Mouse (Mus musculus) layer of hippocampus, adult 2 months (tissue): ENCODE results near the gene Ptpn1. TPM values are rescaled to one million over a fixed set of nuclear protein-coding genes. Genes with fewer than 3 reads are reported as not detected.
A peak's percentile ranks its signal among the peaks of the same experiment; 100 is the strongest.

Experiments used
- DNase-seq, 2 experiments: peaks; one replicate each; pipeline ENCODE4 v3.0.0; 2022; ENCODE audit warnings: low spot score in 2 of 2
- H3K27ac ChIP-seq: fragments of 200-600 bp; 2 replicates; pipeline ENCODE4 v1.8.1; 2022
- H3K4me3 ChIP-seq: fragments of 200-600 bp; 2 replicates; pipeline ENCODE4 v1.8.1; 2022; ENCODE audit warnings: mild to moderate bottlenecking
- CTCF ChIP-seq: fragments of 200-600 bp; conservative IDR thresholded peaks from 2 replicates; pipeline ENCODE4 v1.8.1; 2022; ENCODE audit warnings: antibody characterized with exemption, mild to moderate bottlenecking, moderate library complexity
- total RNA-seq, 2 experiments: library from RNA; stranded (reverse); gene quantifications; 2 replicates each; pipeline ENCODE4 v1.2.3; 2021

Ptpn1 gene
- total RNA-seq, 2 experiments from 2014 or later: 56.3 to 64.4 TPM

- no peak for TF ChIP-seq CTCF
- Histone ChIP-seq H3K4me3 (peak overlapping the region; percentile 26; the same call in 1 of the 2 replicates), H3K27ac (peak overlapping the region; percentile 78)
- peak; percentile 54 to 60 for DNase-seq
These were observed 10.5 kb downstream of the Ptpn1 start for GRCm38 (mm10) chr2:167942199-167942925.

DNA sequence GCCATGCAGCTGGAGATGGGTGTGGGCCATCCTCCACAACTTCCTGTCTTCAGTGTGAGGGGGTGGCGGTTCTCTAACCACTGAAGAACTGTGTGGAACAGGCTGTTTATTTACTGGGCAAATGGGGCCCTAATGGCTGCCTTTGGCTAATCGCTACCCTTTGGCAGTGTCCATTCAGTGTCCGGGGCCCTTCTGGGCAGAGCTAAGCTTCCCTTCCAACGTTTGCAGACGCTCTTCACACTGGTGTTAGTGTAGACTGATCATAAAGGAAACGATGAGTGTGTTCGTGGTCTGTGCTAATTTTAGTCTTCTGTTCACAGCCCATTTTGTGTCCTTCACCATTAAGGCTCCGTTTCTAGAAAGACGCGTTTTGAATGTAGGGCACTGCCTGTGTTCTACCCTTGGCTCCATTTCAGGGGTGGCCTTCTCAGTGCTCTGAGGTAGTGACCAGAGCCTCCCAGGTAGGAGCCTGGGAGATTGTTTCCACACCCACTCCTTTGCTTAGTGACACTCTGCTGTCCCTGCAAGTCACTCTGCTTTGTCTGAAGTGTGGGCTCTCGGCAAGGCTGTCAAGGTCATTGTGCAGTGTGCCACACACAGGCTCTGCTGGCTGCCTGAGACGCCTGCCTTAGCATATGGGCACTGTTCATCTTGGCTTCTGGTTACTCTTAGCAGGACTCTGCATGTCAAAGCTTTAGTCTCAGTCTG is 11.2 kb downstream of the Ptpn1 start:
- DNase-seq: no peak
- TF ChIP-seq CTCF: no peak
- H3K4me3 ChIP-seq: peak overlapping the region; percentile 26; the same call in 1 of the 2 replicates
- H3K27ac ChIP-seq: peak overlapping the region; percentile 78

GRCm38 (mm10) chr2:167944193-167944592 is 12.3 kb downstream of the Ptpn1 start:
- TF ChIP-seq CTCF: no peak
- H3K4me3 ChIP-seq: no peak overlapping the region
- no peak for DNase-seq
- H3K27ac ChIP-seq: no peak overlapping the region

GRCm38 (mm10) chr2:167945451-167945850 is 13.6 kb downstream of the Ptpn1 start:
- no peak overlapping the region for H3K4me3 ChIP-seq

GRCm38 (mm10) chr2:167947251-167947650 is 15.4 kb downstream of the Ptpn1 start:
- no peak for DNase-seq
- Histone ChIP-seq H3K4me3 (no peak overlapping the region), H3K27ac (no peak overlapping the region)
- TF ChIP-seq CTCF: no peak

More at GRCm38 (mm10) chr2:167945451-167945850, 13.6 kb downstream of the Ptpn1 start:
- no peak for DNase-seq
- no peak for TF ChIP-seq CTCF
- peak overlapping the region; percentile 2; the same call in 1 of the 2 replicates for H3K27ac ChIP-seq

- no peak for TF ChIP-seq CTCF
- H3K27ac ChIP-seq: peak overlapping the region; percentile 78
- DNase-seq: no peak
These were observed 16.2 kb downstream of the Ptpn1 start for GRCm38 (mm10) chr2:167948047-167948446.

GRCm38 (mm10) chr2:167948557-167948956 is 16.7 kb downstream of the Ptpn1 start:
- Histone ChIP-seq H3K27ac (peak overlapping the region; percentile 78), H3K4me3 (no peak overlapping the region)
- no peak for DNase-seq
- TF ChIP-seq CTCF: no peak

More at GRCm38 (mm10) chr2:167948047-167948446, 16.2 kb downstream of the Ptpn1 start:
- no peak overlapping the region for H3K4me3 ChIP-seq

DNA sequence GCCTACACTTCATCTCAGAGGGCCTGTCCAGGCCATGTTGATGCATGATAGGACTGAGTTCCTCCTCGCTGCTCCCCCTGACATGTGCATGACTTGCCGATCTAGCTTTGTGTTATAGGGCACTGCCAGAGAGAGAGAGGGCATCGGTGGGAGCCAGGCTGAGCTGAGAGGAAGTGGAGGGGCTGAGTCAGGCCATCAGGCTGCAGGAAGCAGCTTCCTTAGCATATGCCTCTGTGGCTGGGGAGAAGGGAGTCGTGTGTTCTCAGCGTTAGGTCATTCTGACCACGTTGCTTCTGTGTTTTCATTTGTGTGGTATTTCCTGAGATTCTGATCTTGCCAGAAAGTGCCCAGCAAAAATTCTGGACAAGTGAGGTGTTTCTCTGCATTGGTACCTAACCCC is 17.4 kb downstream of the Ptpn1 start:
- no peak for DNase-seq
- H3K27ac ChIP-seq: peak overlapping the region; percentile 78
- H3K4me3 ChIP-seq: no peak overlapping the region
- no peak for TF ChIP-seq CTCF

GRCm38 (mm10) chr2:167949808-167950207 is 18.0 kb downstream of the Ptpn1 start:
- Histone ChIP-seq H3K27ac (peak overlapping the region; percentile 78), H3K4me3 (no peak overlapping the region)
- DNase-seq: no peak
- no peak for TF ChIP-seq CTCF

DNA sequence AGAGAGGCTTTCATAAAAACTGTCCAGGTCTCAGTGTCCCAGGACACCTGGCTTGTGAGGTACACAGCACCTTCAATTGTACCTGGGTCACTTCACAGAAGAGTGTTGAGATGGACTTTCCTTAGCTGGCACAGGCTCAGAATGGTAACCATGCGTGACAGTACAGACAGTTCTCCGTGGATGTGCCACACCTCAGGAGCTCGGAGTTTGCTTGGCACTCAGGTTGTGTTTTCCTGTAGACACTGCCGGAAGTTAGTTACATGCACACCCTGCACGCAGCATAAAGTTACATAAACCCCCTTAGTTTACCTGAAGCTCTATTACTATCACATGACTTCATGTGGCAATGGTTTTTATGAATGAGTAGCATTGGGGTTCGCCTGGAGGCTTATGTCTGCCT is 18.8 kb downstream of the Ptpn1 start:
- Histone ChIP-seq H3K27ac (0 out of 2 replicates have a peak overlapping the region, but pooled peaks have one; percentile 78), H3K4me3 (no peak overlapping the region)
- no peak for TF ChIP-seq CTCF
- no peak for DNase-seq

- H3K27ac ChIP-seq: no peak overlapping the region; the same call in 1 of the 2 replicates
- DNase-seq: no peak
- no peak for TF ChIP-seq CTCF
- H3K4me3 ChIP-seq: no peak overlapping the region
These were observed 19.7 kb downstream of the Ptpn1 start for GRCm38 (mm10) chr2:167951301-167952211.

DNA sequence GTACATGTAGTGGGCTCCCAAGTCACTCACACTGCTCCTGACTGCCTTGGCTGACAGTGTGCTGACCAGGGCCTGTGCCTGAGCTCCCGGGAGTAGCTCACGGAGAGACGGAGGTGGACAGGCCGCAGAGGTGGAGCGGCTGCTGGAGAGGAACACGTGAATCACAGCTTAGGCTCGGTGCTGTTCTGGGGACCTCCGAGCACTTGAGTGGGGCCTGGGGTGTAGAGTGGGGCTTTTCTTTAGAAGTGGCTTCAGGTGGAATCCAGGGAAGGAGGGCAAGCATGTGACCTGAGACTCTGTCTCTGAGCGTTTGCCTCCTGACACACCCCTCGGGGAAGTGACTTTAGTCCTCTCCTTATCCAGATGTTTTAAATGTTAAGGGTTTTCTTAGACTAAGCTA is 22.0 kb downstream of the Ptpn1 start:
- TF ChIP-seq CTCF: no peak

More for the DNA sequence above, 22.0 kb downstream of the Ptpn1 start:
- Histone ChIP-seq H3K27ac (no peak overlapping the region), H3K4me3 (no peak overlapping the region)
- DNase-seq: no peak
